In genomic region chr12:73880384-73880783, GRCm38 (mm10) we compare ENCODE assay signal across 13 mouse cellular contexts. TPM values are rescaled to one million over a fixed set of nuclear protein-coding genes. Genes with fewer than 3 reads are reported as not detected.
A peak's percentile ranks its signal among the peaks of the same experiment; 100 is the strongest.
DNase-seq lines count a peak whose midpoint lies in the region; ATAC-seq and TF ChIP-seq lines count a peak whose summit lies in the region.
"Had no signal": no experiment of that assay in that cellular context is flagged by ENCODE, and none has a peak within 500 bp of the region (broad histone marks: within the 10 kb centered on the region; RNA-seq: fewer than 3 reads in every experiment).

No protein-coding gene starts in this region.

- TF ChIP-seq CTCF in lung, embryonic 14.5 days (IDR thresholded peaks at IDR 0.05; ENCODE audit: low read depth) = no peak

- H3K4me2 ChIP-seq in lung, embryonic 14.5 days = no peak overlapping the region
- H3K4me2 ChIP-seq in forebrain, embryonic 16.5 days (ENCODE audit: low read length) = no peak overlapping the region

- ATAC-seq in lung, embryonic 14.5 days (ENCODE audit: insufficient read depth) = peak; percentile 39; the same call in 1 of the 2 replicates
- ATAC-seq in forebrain, embryonic 16.5 days = no peak

- H3K27me3 ChIP-seq in lung, embryonic 14.5 days (ENCODE audit: insufficient read depth, low read length) = no peaks in the 10 kb centered on the region
- H3K27me3 ChIP-seq in forebrain, embryonic 16.5 days (replicated peaks; ENCODE audit: control insufficient read depth, insufficient read depth, low read length) = no peaks in the 10 kb centered on the region
- H3K27me3 ChIP-seq: megakaryocyte, embryonic 14.5 days had no signal

- H3K4me3 ChIP-seq in lung, embryonic 14.5 days (ENCODE audit: low read depth, low read length) = no peak overlapping the region
- no peak overlapping the region for H3K4me3 ChIP-seq in forebrain, embryonic 16.5 days (replicated peaks; ENCODE audit: low read length)
- H3K4me3 ChIP-seq: megakaryocyte, embryonic 14.5 days had no signal

- H3K4me1 ChIP-seq in lung, embryonic 14.5 days (ENCODE audit: insufficient read depth) = no peaks in the 10 kb centered on the region
- no peaks in the 10 kb centered on the region for H3K4me1 ChIP-seq in forebrain, embryonic 16.5 days (replicated peaks; ENCODE audit: control insufficient read depth, insufficient read depth, low read length)

- H3K9me3 ChIP-seq in lung, embryonic 14.5 days (ENCODE audit: low read depth, low read length) = no peaks in the 10 kb centered on the region
- no peaks in the 10 kb centered on the region for H3K9me3 ChIP-seq in forebrain, embryonic 16.5 days (ENCODE audit: control insufficient read depth, low read length)
- H3K9me3 ChIP-seq: megakaryocyte, embryonic 14.5 days had no signal

- peak; percentile 86 for DNase-seq in heart, adult 11 months
- no peak for DNase-seq in heart, adult 18-20 months
- peak; percentile 24 for DNase-seq in urinary bladder, postnatal 14 days (ENCODE audit: low spot score)
- DNase-seq in urinary bladder, postnatal 10 days (ENCODE audit: low spot score) = no peak
- no peak for DNase-seq in lung, embryonic 14.5 days
- no peak for DNase-seq in ovary, postnatal 10 days (ENCODE audit: low spot score)
- DNase-seq in urinary bladder, postnatal 4 days (ENCODE audit: low spot score in 2 of 2) = no peak
- DNase-seq: adrenal gland, postnatal 14 days; cerebellum, postnatal 25 days; gastrocnemius, postnatal 25 days had no signal

- no peak overlapping the region for H3K27ac ChIP-seq in lung, embryonic 14.5 days (ENCODE audit: low read depth)
- no peak overlapping the region for H3K27ac ChIP-seq in forebrain, embryonic 16.5 days (ENCODE audit: low read length)

- H3K36me3 ChIP-seq in lung, embryonic 14.5 days (ENCODE audit: insufficient read depth) = no peaks in the 10 kb centered on the region
- no peaks in the 10 kb centered on the region for H3K36me3 ChIP-seq in forebrain, embryonic 16.5 days (ENCODE audit: control insufficient read depth, insufficient read depth)

- H3K9ac ChIP-seq in lung, embryonic 14.5 days = no peak overlapping the region
- no peak overlapping the region for H3K9ac ChIP-seq in forebrain, embryonic 16.5 days (replicated peaks; ENCODE audit: low read depth, low read length)

RNA-seq across cellular contexts. Expression of gene Hif1a, which starts 20.8 kb away (rescaled TPM):
- total RNA-seq in heart, adult 18-20 months (2021) = 10 to 100 TPM; 39.5 to 43.2 TPM
- 112 TPM in 2 replicates for polyA plus RNA-seq in lung, embryonic 14.5 days (2014; fragmentation: Nextera tagmentation; extraction: Ambion mirVana)
- 74.5 and 89.2 TPM in 2 replicates for polyA plus RNA-seq in forebrain, embryonic 16.5 days (2015; fragmentation: Nextera tagmentation; extraction: Ambion mirVana)

RNA-seq across cellular contexts. Expression of gene Gm49321, which starts 57.1 kb away (rescaled TPM):
- total RNA-seq in heart, adult 18-20 months (2021) = 1 to 10 TPM; 6.0 to 6.5 TPM
- 6.2 and 10.7 TPM in 2 replicates for polyA plus RNA-seq in lung, embryonic 14.5 days (2014; fragmentation: Nextera tagmentation; extraction: Ambion mirVana)
- 24.9 and 25.9 TPM in 2 replicates for polyA plus RNA-seq in forebrain, embryonic 16.5 days (2015; fragmentation: Nextera tagmentation; extraction: Ambion mirVana)
- total RNA-seq: neutrophil, adult 5-6 weeks had no signal

Comparison
In these comparisons a context has a peak if more than half of its experiments do, and no peak if none do; other contexts are left out.
1. DNase-seq: peak in heart, adult 11 months (single experiment) and urinary bladder, postnatal 14 days (single experiment); none in heart, adult 18-20 months (0 of 2), urinary bladder, postnatal 10 days (single experiment), lung, embryonic 14.5 days (single experiment), ovary, postnatal 10 days (single experiment) and urinary bladder, postnatal 4 days (0 of 2).